Mouse (Mus musculus): Measurements from ENCODE around the gene Tdrd3.

The Tdrd3 gene

GRCm38 (mm10) chr14:87451645-87452443 is 35.4 kb downstream of the Tdrd3 start:
- DNase-seq (ENCODE audit: low read depth): peak; percentile 53

GRCm38 (mm10) chr14:87455630-87456175 is 39.3 kb downstream of the Tdrd3 start:
- DNase-seq (ENCODE audit: low read depth): no peak

DNA sequence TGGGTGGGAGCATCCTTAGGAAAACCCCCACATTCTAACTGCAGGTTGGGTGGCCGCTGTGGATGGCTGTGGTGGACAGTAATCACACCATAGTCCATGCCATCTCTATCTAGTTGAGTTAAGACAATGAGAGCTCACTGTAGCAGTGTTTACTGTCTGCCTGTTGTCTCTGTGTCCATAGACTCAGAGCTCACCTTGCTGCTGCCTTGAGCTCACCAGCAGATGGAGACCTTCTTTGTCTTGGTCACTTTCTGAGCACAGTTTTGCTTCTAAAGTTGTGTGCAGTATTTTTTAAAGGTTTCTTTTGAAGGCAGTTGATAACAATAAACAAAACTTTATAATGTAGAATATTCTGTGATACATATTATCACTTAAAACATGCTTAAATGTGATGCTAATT is 43.3 kb downstream of the Tdrd3 start:
- DNase-seq (ENCODE audit: low read depth): no peak

GRCm38 (mm10) chr14:87461543-87461942 is 45.1 kb downstream of the Tdrd3 start:
- DNase-seq (ENCODE audit: low read depth): no peak

- peak; percentile 57 for DNase-seq (ENCODE audit: low read depth)
Observed at GRCm38 (mm10) chr14:87463963-87464654, 47.7 kb downstream of the Tdrd3 start.

- no peak for DNase-seq (ENCODE audit: low read depth)
Observed at GRCm38 (mm10) chr14:87464655-87465054, 48.2 kb downstream of the Tdrd3 start.

- DNase-seq (ENCODE audit: low read depth): no peak
Observed at GRCm38 (mm10) chr14:87467586-87467985, 51.1 kb downstream of the Tdrd3 start.

DNA sequence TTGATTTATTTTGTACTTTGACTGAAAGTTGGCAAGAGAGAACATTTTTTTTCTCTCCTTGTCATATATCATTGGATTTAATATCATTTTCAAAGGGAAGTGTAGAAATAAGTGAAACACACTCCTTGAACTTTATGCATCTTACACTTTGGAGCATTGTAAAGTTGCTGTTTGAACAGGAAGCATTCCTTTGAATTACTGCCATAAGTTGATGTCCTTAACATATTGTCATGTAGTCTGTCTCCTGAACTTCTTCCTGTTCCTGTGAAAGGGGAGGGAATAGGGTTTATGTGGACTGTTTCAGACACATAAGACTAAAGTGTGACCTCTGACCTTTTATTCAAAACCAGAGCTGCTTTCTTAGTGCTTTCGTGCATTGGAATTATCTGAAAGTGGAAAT is 55.1 kb downstream of the Tdrd3 start:
- no peak for DNase-seq (ENCODE audit: low read depth)

DNA sequence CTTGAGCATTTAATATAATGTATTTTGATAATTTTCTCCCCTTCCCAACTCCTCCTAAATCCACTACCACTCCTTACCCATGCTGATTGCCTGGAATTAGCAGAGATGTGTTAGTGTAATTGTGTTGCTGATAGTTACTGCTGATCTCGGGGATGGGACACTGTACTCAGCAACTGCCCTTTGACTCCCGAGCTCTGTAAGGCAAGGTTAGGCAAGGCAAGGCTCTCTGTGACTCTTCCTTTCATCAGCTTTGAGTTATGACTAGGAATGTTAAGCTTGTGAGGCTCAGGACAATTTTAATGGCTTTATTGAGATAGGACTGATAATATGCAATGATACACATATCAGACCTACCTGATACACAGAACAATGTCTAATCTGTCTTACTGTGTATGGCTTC is 56.3 kb downstream of the Tdrd3 start:
- DNase-seq (ENCODE audit: low read depth): no peak

- DNase-seq (ENCODE audit: low read depth): no peak
Observed at GRCm38 (mm10) chr14:87475721-87476359, 59.4 kb downstream of the Tdrd3 start.

DNA sequence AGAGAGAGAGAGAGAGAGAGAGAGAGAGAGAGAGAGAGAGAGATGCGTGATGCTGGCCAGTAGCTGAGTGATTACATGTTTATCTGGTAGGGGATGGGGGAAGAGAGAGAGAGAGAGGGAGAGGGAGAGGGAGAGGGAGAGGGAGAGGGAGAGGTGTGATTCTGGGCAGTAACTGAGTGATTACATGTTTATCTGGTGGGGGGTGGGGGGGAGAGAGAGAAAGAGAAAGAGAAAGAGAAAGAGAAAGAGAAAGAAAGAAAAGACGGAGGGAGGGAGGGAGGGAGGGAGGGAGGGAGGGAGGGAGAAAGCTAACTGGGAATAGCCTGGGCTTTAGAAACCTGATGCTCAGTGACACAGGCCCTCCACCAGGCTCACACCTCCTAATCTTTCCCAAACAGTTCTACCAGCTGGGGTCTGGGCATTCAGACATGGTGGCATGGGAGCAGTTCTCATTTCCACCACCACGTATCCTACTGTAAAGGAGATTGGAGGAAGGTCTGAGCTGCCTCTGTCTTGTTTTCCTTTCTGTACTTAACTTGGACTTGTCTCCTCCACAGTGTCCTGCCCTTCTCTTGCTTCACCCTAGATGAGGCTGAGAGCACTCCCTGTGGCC is 62.0 kb downstream of the Tdrd3 start:
- DNase-seq (ENCODE audit: low read depth): no peak

DNA sequence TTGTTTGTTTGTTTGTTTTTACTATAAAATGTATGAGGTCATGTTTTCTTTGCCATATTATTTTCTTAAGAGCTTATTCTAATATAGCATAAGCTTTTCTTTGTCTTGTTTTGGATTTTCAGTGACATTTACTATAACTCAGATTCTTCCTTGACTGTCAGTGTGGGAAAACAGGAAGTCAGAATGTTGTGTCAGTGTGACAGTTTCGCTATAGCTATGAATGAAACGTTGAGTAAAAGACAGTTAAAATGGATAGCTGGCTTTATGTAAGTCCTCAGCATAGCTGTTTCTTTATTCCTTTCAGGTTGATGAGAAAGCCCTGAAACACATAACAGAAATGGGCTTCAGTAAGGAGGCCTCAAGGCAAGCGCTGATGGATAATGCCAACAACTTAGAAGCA is 69.4 kb downstream of the Tdrd3 start:
- DNase-seq (ENCODE audit: low read depth): no peak

- no peak for DNase-seq (ENCODE audit: low read depth)
Observed at GRCm38 (mm10) chr14:87497955-87498594, 81.6 kb downstream of the Tdrd3 start.

DNA sequence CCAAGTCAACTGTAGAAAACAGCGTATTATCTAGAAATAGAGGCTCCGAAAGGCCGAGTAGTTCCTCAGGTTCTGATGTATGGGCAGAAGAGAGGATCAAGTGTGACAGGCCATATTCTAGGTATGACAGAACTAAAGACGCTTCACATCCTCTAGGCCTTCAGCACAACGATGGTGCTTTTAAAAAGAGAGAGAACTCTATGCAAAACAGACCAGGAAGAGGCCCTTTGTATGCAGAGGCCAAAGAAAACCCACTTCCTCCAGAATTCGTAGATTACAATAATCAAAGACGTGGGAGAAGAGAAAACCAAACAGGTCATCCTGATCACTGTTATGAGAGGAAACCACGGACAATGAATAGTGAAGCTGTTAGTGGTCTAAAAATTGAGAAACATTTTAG is 89.5 kb downstream of the Tdrd3 start:
- DNase-seq (ENCODE audit: low read depth): no peak

- no peak for DNase-seq (ENCODE audit: low read depth)
Observed at GRCm38 (mm10) chr14:87515281-87515680, 98.8 kb downstream of the Tdrd3 start.

DNA sequence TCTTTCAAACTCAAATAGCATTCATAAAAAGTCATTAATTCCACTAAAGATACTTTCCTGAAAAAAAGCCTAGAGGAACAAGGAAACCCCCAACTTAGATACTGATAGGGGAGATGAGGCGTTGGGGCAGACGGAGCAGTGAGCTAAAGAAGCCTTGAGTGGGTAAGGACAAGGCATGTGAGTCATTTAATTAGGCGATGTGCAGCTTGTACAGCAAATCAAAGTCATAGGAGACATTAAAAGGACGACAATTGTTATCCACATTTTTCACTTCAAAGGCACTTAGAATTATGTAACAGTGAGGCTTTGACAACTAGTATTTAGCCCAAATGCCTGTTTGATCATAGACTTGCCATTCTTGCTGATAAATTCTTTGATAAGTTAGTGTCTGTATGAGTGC is 100.9 kb downstream of the Tdrd3 start:
- DNase-seq (ENCODE audit: low read depth): no peak

DNA sequence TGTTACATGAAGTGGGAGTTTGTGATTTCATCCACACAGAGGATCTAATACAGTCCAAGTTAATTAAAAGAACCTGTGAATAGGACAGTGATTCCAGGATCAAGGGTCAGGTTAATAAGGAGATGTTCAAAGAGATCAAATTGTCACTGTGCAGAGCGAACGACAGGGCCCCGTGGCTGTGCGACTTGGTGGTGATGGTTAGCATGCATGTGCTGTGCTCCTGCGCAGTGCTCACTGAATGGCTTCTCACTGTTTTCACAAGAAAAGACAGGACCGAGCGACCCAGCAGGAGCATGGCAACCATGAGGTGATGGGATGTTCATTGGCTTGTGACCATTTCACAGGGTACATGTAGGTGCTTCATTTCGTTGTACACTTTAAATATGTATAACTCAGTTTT is 115.4 kb downstream of the Tdrd3 start:
- DNase-seq (ENCODE audit: low read depth): no peak

DNA sequence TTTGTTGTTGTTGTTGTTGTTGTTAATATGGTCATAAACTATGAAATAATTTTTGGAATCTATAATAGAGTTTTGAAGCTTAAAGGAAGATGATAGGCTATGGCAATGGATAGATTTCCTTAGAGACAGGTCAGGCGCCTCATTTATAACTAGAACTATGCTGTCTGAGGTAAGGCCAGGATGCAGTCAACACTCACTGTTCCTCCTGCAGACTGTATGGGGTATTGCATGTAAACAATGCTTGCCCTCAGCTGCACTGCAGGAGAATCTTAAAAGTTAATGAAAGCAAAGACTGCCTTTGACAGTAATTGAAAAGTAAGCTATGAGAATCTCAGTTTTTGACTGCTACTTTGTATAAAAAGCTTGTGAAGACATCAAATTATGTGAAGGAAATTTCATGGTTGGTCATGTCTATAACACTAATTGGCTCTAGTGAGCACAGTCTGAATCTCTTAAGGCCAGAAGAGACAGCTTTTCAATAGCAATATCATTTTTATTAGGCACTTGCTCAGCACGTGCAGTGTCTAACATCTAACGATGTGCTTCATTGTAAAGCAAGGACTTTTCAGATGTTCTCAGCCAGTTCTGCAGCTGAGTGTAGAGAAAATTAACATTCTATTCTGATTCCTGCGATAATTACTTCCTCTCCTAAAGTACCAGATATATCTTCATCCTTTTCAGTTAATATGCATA is 120.8 kb downstream of the Tdrd3 start:
- no peak for DNase-seq (ENCODE audit: low read depth)

- DNase-seq (ENCODE audit: low read depth): no peak
Observed at GRCm38 (mm10) chr14:87549986-87550385, 133.5 kb downstream of the Tdrd3 start.

DNA sequence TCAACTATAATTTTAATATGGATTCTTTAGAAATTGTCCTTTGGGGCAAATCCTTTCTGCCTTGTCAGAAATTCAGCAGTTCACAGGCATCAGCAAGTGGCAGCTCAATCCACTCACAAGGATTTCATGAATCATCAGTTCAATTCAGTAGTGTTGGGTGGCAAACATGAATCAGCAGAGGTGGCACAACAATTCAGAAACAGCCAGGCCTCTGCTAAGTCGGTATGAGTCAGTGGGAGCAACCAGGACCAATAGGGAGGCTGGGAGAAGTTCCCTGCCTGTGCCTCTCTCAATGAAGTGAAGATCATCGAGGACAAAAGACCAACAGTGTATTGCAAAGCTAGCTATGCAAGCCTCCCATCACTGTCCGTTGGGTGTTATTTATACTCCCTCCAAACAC is 135.8 kb downstream of the Tdrd3 start:
- DNase-seq (ENCODE audit: low read depth): peak; percentile 52

- DNase-seq (ENCODE audit: low read depth): no peak
Observed at GRCm38 (mm10) chr14:87563841-87564240, 147.4 kb downstream of the Tdrd3 start.

Data from fibroblast of lung, adult 2 months (primary cell).